Mouse (Mus musculus) neutrophil, adult 59 days (primary cell): ENCODE results near the gene Slc1a1. TPM values are rescaled to one million over a fixed set of nuclear protein-coding genes. Genes with fewer than 3 reads are reported as not detected.

ENCODE experiments used
- total RNA-seq, 2 experiments: library from RNA; stranded (reverse); gene quantifications; 1 replicate in 1 of 2; 2 replicates in 1 of 2; pipeline ENCODE4 v1.2.4; 2023

Gene Slc1a1
- not detected for total RNA-seq

DNA sequence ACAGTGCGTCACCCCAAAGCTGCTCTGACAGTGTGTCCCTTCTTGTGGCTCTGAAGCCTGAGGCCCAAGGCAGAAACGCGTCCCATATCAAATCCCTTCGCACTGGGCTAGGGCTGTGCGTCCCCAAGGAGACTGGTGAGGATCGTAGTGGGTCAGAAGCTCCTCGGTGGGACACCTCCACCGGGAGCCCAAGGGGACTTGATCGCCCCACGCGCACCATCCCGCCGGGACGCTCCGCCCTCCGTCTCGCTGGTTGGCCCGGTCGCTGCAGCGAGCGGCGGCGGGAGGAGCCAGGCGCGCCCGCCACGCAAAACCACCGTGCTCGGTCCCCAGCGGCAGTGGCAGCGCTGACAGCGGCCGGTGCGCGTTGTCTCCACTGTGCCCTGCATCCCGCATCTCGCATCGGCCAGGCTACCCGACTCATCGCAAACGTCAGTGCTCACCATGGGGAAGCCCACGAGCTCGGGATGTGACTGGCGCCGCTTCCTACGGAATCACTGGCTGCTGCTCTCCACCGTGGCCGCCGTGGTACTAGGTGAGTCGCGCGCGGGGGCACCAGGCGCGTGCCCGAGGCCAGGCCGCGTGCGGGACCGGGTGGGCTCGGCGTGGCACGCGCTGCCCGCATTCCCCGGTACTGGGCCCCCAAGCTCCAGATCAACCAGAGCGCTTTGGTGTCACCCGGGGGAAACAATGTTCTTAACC, at the start of gene Slc1a1:
Slc1a1 (plus strand) TSS at position 252 of the 702 bp plus-strand sequence.

Other genes with a start within 250 kb of the Slc1a1 start
- gene Glis3, start 155.0 kb upstream of the Slc1a1 start, total RNA-seq: 1 to 10 TPM; 4.1 to 4.7 TPM
- 1 to 10 TPM; 7.3 to 7.6 TPM for gene Plpp6, start 128.9 kb downstream of the Slc1a1 start, total RNA-seq
- gene 4430402I18Rik, start 132.8 kb downstream of the Slc1a1 start, total RNA-seq: under 1 TPM in 1 of 2 experiments, not detected in 1; 0.33 TPM
- 10 to 100 TPM; 37.5 to 38.0 TPM for gene Cdc37l1, start 155.3 kb downstream of the Slc1a1 start, total RNA-seq
- 10 to 100 TPM; 12.6 to 13.5 TPM for gene Ak3, start 212.9 kb downstream of the Slc1a1 start, total RNA-seq